Mouse (Mus musculus): ENCODE results near the gene Ppp1r35.

- TF ChIP-seq CTCF (IDR thresholded peaks at IDR 0.05; ENCODE audit: low read depth) (no peak), EP300 (IDR thresholded peaks at IDR 0.05; ENCODE audit: low read depth) (no peak)
Measured at GRCm38 (mm10) chr5:137757887-137758286, 20.8 kb upstream of the Ppp1r35 start.
